Mouse (Mus musculus) kidney, postnatal 4 days (tissue): ENCODE data around the gene Cnih3.

Experiments used
- DNase-seq, 2 experiments: peaks; one replicate each; pipeline ENCODE4 v3.0.0; 2021; ENCODE audit warnings: mixed read lengths in 2 of 2

Cnih3 gene

DNA sequence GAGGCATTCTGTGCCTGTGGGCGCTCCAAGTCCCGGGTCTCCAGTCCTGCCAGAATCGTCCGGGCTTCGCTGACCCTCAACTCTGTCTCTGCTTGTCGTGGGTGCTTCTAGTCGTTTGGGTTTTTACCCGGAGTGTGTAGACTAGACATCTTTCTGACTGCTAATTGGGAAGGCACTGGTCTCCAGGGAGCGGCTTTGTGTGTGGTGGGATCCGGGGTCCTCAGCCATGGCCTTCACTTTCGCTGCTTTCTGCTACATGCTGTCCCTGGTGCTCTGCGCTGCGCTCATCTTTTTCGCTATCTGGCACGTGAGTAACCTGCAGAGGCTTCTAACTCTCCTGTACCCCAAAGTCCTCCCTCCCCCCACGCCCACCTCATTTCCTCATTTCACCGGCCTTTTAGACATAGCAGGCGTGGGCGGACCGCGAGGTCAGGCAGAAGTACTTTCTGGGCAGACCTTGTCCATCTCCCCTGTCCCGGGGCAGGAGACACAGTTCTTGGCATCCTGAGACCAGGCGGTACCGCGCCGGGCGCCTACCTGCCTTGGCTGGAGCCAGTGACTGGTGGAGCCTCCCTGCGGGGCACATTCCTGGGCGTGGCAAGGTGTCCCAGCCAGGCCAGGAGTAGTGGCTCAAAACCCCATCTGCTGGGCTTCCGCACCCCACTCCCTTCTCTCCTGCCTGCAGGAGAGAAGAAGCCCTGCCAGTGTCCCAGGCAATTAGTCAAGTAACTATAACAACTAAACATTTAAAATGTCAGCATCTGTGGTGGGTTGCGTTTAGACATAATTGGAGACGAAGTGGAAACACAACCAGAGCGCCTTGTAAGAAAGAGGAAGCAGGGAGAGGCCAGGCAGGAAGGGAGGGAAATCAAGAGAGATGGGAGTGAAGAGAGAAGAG lies 1.0 kb downstream of the Cnih3 start:
- DNase-seq = peak; percentile 13 to 27

- no peak for DNase-seq
Measured at GRCm38 (mm10) chr1:181355683-181356082, 3.3 kb downstream of the Cnih3 start.

DNA sequence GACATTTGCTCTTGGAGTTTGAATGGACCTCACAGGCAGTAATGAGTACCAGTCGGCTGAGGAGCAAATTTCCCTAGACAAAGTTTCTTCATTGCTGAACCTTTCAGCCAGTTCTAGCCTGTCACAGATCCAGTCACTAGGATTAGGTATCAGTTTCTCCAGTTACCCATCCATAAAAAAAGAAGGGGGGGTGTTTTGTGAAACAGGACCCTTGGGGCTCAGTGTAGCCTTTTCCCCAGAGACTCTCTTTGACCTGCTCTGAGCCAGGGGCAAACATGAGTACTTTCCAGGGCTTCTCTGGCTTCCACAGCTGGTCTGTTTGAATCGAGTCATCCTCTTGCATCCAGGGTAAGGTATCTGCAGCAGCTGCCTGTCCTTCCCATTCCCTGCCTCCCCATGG lies 5.4 kb downstream of the Cnih3 start:
- no peak for DNase-seq

DNA sequence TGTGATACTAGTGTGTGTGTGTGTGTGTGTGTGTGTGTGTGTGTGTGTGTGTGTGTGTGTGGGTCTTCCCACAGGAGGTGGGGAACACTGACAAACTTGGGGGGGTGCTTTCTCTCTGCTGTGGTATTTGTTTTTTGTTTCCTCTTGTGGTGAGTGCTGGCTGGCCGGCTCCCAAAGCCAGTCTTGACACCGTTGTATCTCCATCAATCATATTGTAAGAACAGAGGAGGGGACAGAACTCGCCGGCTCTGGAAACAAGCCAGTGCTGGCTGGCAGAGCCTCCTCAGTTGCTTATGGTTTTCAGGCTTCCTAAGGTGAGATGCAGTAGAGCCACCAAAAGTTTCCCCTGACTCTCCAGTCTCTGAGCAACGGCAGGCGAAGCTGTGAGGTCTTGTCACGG lies 6.1 kb downstream of the Cnih3 start:
- no peak for DNase-seq

DNA sequence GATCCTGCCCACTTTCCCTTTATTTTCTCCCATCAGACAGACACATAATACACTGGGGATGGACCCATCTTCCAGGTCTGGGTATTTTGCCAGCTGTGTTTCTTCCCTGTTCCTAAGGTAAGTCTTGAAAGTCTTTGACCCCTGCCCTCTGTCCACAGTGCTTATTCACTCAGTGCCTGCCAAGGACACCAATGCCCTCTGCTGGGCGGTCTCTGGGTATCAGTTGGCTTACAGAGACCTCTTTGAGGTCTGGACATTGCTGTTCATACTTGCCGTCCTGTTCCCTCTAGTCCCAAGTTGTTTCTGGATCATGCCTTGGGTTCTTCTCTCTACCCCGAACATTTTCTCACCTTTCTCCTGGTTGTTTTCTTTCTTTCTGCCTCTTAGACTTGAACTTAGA lies 8.3 kb downstream of the Cnih3 start:
- no peak for DNase-seq

GRCm38 (mm10) chr1:181364025-181364424 lies 11.6 kb downstream of the Cnih3 start:
- DNase-seq = no peak

- no peak for DNase-seq
Measured at GRCm38 (mm10) chr1:181365376-181365775, 12.9 kb downstream of the Cnih3 start.

DNA sequence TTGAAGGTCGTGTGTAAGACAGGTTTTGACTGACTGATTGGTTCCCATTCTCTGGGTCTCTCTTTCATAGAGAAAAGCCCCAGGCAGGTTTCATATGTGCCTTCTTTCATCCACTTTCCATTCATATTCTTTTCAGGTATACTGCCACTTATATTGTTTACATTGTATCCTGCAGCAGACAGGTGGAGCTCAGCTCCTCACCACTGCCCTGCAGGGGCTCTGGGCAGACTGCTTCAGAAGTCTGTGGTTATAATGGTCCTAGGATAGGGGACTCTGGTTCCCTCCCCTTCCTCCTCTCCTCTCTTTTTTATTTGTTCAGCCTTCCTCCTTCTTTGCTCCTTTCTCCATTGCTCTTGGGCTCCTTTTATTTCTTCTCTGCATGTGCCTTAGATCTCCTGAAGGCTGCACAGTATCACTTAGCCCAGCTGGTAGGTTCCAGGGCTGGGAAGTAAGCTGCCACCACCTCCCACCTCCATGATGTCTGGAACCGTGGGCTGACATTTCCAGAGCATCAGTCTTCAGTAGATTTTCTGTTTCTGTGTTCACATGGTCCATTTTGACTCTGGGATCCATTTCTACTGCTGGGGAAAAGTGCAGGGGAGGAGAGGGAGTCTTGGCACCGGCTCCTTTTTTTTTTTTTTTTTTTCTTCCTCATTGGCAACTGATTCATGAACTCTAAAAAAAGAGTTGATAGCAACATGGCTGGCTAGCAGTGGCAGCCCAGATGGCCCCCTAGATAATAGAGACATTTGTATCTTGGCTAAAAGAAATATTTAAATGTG lies 16.6 kb downstream of the Cnih3 start:
- DNase-seq = no peak

GRCm38 (mm10) chr1:181370370-181370769 lies 17.9 kb downstream of the Cnih3 start:
- no peak for DNase-seq

DNA sequence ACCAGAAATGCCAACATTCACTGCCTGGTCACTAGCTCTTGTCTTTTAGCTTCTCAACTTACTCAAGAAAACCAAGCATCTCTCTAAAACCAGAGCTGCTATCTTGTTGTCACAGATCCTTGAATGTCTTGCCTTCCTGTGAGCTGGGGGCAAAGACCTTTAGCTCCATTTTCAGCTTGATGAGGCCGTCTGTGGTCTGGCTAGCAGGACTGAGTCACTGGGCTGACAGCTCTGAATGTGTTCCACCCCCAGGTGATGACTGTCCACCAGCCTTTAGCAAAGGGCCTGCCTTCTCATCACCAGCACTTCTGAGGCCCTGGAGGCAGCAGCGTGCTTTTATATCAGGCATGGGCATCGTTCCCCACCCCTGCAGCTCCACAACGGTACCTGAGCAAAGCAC lies 18.8 kb downstream of the Cnih3 start:
- DNase-seq = no peak

- DNase-seq = no peak
Measured at GRCm38 (mm10) chr1:181372306-181372705, 19.9 kb downstream of the Cnih3 start.

GRCm38 (mm10) chr1:181374627-181375374 lies 22.4 kb downstream of the Cnih3 start:
- no peak for DNase-seq

DNA sequence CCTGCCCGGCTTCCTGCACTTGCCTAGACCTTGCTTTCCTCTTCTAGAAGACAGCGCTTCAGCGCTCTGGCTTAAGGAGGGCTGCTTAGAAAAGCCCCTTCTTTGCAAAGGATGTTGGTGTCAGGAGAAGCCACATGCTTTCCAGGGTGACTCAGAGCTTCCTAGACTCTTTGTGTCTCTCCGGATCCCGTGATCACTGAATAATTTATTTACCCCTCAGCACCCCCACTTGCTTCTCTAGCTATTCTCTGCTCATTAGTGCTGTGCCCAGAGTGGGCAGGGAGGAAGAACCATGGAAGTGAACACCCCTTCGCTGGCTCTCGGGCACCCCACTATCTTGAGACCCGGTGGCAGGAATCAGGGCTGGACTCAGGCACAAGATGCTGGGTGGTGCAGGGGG lies 24.0 kb downstream of the Cnih3 start:
- DNase-seq = no peak

- DNase-seq = peak; percentile 72 to 76
Measured at GRCm38 (mm10) chr1:181379664-181380063, 27.2 kb downstream of the Cnih3 start.

- no peak for DNase-seq
Measured at GRCm38 (mm10) chr1:181381410-181382010, 29.1 kb downstream of the Cnih3 start.

DNA sequence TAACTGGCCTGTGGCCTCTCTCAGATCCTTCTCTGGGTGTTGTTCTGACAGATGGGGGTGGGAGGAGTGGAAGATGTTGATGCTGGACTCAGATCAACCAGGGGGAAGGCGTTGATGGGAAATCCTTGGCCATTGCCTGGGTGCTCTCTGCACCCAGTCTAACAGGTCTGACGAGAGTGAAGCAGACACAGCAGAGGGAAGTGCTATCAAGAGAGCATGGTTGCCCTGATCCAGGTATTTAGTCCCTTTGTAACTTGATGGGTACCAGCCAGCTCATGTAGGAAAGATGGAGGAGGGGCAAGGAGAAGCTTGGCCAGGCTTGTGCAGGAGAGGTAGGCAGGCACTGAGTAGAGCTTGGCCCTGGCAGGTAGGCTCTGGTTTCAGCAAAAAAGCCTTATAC lies 36.8 kb downstream of the Cnih3 start:
- no peak for DNase-seq

DNA sequence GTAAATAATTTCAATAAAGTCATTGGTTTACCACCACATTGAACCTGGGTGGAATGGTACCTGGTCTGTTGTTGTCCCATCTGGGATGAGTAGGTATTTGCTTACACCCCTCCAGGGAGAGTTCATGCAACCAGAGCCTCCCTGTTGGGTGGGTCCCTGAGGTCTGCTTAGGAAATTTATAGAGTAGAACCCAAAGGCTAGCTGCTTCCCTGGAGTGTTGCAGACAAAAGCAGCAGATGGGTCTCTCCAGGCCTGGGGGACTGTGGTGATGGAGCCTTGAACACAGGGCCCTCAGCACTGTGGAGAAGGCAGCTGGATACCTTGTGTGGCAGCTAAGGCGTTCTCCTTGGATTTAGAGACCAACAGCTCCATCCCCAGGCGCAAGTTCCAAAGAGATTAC lies 40.1 kb downstream of the Cnih3 start:
- DNase-seq = no peak

DNA sequence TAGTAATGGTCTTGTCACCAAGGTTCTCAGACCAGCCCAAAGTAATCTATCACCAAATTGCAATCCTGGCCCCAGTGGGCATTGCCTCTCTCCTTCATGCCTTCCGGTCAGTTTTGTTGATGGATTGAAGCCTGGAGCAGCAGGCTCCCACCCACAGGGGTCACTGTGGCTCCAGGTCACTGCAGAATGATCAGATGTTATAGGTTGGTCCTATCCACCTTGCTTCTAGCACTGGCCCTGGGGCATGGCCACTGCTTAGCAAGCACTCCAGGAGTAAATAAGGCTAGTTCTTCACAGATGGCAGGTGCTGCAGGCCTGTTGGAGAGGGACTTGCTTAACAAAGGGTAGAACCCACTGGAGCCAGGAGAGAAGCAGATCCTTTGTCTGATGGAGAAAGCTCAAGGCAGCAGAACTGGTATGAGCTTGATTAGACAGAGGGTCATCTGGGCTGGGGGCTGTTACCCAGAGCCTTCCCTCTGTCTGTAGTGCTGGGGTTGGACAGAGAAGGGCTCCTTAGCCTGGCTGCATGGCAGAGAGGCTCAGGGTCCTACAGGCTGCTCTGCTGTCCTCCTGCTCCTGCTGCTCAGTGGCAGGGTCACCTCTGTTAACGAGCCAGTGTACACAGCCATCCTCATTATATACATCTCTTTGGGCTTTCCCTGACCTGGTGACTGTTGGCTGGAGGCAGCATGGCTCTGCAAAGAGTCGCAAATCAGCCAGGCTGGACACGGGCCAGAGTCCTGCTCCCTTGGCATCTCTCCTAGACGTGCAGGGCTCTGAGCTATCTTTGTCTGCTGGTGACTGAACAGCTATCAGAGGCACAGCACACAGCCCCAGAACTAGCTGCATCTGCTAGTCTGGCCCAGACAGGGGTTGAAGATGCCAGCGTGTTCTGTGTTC lies 41.1 kb downstream of the Cnih3 start:
- peak; percentile 63 to 69 for DNase-seq

- no peak for DNase-seq
Measured at GRCm38 (mm10) chr1:181395234-181395828, 42.9 kb downstream of the Cnih3 start.

DNA sequence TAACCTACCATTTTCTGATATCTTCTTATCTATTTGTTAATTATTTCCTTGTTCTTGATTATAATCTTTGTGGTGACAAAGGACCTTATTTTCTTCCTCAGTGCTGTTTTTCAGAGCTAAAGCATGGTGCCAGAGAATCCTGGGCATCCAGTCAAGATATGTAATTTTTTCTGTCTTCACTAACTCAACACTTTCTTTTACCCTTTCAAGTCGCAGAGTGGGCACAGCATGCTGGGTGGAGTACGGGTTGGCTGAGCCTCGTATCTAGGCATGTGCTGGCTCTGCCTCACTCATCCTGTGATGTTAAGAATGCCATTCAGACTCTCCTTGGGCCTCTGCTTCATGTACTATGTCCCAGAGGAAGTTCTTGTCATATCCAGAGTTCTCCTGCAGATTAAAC lies 46.8 kb downstream of the Cnih3 start:
- no peak for DNase-seq

GRCm38 (mm10) chr1:181403056-181403455 lies 50.6 kb downstream of the Cnih3 start:
- DNase-seq = no peak
